Mouse (Mus musculus): Measurements from ENCODE around the gene Nhlrc3.

The Nhlrc3 gene

DNA sequence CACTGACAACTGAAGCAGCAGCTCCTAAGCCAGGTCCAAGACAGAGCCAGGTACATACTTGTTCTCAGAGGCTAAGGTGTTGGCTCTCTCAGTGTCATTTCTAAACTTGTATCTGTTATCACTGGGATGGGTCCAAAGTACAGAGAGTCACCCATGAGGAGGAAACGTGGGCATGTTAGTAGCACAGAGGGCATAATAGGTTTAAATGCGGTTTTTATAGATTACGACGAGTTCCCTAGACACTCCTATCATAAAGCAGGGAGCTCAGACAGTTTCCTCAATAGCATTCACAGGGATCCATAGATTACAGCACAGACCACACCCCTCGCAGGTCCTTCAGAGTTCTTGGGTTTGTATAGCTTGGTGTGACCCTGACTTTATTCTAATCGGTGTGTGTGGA is 9.1 kb downstream of the Nhlrc3 start:
- DNase-seq = no peak

DNA sequence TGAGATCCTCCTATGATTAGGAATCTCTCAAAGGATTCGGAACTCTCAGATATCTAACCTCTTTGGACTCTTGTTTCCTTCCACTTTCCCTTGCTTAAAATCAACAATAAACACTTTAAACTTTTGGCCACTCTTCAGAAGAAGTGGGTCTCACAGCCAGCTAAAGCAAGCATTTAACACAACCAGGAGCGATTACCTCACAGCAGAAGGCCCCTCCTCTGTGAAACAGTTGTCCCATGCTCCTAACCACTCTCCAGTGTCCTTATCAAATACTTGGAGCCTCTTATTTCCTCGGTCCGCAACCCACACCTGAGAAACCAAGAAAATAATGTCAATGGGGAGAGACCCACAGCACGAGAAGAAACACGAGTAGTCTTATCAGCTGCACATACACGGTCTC is 9.8 kb downstream of the Nhlrc3 start:
- DNase-seq = no peak

DNA sequence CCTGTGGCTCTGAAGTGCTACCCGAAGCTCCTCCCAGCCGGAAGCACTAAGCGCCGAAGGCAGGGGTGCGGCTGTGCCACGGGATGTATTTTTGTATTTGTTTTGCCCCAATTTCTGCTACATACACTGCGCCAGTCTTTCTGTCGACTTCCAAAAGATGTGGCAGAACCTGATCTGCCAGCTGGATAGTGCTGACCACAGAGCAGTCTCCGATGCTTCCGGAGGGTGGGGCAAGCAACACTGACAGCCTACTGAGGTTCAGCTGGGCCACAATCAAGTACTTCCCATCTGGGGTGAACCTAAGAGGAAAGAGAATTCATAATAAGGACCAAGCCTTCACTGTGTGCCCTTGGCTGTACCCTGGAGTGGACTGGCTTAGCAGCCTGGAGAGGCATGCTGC is 10.8 kb downstream of the Nhlrc3 start:
- DNase-seq = no peak

DNA sequence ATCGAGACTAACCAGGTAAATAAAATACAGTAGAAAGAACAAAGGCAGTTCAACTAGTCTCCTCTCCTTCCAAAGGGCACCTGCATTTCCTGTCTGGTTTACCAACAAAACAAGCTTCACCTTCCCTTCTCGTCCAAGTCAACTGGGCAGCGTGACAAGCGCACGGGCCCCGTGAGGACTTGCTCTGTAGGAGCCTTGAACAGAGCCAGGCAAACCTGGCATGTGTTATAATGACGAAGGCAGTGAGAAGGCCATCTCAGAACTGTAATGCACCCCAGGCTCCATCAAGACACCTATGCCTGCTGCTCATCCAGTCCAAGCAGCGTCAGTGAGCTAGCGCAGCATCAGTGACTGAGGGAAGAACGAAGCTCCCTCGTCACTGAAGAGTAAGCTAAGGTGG is 12.5 kb downstream of the Nhlrc3 start:
- DNase-seq = no peak

DNA sequence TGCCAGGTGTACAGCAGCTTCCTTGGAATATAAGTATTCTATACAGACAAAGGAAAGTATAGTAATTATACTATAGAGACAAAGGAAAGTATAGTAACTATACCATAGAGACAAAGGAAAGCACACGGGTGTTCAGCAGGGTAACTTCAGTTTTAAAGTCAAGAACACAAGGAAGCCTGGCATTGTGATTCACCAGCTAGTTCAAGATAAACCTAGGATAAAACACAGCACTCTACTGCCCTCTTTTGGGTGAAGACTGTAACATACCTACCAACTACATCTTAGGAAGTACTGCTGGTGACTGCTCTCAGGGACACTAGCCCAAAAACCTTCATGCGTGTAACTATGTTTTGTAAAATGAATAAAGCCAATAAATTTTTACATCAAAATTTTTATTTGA is 14.9 kb downstream of the Nhlrc3 start:
- DNase-seq = peak; percentile 84

DNA sequence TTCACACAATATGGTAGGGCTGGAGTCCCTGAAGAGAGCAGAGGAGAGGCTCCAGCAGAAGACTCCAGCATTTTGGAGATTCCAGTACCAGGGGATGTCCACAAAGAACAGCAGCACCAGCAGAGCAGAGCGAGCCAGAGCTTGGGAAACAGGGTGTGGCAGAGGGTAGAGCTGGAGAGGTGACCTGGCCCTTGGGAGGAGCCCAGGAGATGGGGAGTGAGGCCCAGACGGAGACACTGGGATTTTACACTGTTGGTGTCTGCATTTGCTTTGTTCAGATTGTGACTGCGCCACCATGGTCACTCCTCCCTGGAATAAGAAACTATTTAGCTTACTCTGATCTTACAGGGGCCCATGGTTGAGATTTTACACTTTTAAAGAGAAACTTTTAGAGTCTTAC is 16.3 kb downstream of the Nhlrc3 start:
- no peak for DNase-seq

DNA sequence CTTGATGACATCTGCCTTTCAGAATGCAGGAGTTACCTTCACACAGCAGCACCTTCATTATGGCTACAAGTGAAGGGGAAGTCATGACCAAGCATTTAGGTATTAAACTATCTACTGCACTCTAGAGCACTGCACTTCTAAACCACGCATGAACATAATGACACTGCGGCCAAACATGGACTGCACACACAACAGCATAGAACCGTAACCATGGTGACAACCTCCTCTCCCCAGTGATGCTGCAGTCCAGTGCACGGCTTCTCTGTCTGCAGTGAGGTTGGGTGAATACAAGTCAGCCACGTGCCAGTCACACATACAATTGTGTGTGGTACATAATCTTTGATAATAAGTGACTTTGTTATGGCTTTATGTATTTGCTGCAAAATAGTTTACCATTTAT is 17.6 kb downstream of the Nhlrc3 start:
- no peak for DNase-seq

DNA sequence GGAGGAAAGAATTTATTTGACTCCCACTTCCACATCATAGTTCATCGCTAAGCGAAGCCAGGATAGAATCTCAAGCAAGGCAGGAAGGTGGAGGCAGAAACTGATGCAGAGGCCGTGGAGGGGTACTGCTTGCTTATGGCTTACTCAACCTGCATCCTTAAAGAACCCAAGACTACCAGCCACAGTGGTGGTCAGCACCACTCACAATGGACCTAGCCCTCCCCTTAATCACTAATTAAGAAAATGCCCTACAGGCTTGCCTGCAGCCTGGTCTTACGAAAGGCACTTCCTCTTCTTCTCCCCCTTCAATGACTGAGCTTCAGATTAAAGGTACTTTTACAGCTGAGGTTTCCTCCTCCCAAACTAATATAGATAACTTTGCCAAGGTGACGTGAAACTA is 26.6 kb downstream of the Nhlrc3 start:
- DNase-seq = no peak

DNA sequence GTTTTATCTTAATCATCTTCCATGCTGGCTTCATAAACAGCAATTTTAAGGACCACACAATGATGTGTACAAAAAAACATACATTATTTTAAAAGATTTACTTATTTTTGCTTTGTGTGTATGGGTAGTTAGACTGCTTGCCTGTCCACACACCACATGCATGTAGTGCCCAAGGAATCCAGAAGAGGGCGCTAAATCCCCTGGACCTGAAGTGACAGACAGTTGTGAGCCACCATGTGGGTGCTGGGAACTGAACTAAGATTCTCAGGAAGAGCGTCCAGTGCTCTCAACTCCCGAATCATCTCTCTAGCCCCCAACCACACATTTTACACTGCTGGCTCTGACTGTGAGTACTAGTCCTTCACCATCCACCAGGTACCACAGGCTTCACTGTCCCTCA is 28.5 kb downstream of the Nhlrc3 start:
- no peak for DNase-seq

DNA sequence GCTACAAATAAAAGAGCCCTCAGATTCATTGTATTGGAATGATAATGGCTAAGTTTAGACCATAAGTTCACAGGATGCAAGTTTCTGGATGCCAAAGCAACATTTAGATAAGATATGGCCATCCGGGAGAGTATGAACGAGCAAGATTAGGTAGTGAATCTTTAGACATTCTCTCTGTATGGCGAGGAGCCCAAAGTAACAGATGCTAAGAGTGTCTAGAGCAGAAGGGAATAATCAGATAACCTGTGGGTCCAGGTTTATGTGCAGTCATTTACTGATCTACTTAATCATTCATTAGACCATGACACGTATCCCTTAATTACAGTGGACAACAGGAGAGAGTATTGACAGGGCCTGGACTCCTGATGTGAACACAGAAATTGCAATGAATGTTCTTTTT is 39.6 kb downstream of the Nhlrc3 start:
- DNase-seq = no peak

DNA sequence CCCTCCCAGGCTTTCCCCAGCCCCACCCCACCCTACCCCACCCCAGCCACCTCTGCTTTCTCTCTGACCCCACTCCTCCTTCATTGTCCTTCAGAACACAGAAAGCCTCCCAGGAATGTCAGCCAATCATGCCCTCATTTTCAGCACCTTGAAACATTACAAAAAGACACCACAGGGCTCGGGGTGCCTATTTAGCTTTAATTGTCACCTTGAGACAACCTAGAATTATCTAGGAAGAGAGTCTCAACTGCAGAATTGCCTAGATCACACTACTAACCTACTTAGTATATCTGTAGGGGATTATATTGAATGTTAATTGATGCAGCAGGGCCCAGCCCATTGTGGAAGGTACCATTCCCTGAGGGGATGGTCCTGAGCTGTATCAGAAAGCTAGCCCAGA is 40.4 kb downstream of the Nhlrc3 start:
- no peak for DNase-seq

DNA sequence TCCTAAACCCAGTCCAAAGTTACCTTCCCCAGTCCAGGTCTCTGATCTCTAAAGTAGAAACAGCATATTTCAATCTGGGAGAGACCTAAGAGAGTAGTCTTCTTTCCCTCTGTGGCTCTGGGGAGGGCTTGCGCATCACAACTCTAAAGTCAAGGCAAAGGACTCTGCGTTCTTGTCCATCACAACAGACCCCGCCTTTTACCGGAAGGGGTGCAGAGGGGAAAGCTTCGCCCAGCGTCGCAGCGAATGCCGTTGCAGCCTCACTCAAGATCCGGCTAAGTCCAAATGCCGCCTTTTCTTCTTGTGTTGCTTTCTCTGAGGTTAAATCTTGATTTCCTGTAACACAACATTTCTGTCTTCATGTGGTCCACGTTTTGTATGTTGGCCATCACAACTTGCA is 41.5 kb downstream of the Nhlrc3 start:
- no peak for DNase-seq

DNA sequence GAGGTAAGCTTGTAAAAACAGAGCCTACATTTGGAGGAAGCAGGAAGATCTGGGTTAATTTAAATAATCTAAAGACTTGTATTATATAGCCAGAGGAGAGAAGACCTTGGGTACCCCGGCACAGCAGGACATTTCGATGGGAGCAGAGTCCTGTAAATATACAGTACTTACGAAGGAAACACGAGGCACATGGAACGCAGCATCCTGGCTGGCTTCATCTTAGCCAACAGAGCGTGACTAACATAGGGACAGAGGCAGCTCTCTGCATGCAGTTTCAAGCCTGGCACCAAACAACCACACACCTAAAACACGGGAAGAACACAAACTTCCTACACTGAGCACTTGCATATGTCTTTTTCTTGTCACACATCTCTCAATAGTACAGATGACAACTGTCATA is 45.4 kb downstream of the Nhlrc3 start:
- no peak for DNase-seq

DNA sequence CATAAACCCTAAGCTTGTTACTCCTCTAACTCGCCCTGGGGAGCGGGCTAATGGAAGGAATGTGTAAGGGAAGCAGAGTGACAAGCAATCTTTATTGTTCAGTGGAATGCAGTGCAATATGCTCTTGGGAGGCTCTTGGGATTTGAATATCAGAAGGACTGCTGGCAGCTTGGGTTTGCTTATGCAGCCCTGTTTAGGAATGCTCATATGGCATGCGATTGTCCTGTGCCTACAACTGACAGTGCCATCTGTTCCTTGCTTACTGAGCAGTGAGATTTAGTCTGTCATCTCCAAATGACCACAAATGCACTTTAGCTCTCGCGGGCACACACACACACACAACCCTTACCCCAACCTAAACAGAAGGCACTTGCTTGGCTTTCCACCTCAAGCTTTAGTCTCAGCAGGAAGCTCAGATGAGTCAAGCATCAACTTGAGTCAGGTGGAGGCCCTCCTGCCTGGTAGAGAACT is 47.1 kb downstream of the Nhlrc3 start:
- no peak for DNase-seq

DNA sequence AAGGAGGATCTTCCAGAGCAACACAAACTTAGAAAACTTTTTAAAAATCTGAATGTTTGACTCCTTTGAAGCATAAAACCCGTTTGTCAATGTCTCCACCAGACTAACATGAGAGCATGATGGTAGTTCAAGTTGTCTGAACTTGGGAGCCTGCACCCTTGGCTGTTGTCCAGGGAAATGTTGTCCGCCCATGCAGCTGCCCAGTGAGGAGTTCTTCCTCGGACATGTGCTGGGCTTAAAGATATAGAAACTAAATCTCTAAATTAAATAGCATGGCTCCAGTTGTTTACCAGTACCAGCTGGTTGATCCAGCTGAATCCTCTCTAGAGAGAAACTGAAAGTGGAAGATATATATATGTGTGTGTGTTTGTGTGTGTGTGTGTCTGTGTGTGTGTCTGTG is 49.2 kb downstream of the Nhlrc3 start:
- DNase-seq = peak; percentile 37

DNA sequence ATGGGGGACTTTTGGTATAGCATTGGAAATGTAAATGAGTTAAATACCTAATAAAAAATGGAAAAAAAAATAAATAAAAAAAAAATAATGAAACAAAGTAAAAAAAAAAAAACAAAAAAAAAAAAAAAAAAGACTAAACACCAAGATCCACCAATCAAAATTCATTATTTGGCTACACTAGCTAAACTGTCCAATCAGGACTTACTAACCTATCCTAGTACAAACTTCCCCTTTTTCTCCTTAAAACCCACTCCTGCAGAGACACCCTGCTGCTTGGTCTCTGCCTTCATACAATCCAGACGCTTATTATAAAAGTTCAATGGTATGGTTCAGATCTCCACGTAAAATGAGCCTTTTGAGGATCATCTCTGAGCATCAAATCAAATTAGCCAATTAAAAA is 49.7 kb downstream of the Nhlrc3 start:
- DNase-seq = no peak

DNA sequence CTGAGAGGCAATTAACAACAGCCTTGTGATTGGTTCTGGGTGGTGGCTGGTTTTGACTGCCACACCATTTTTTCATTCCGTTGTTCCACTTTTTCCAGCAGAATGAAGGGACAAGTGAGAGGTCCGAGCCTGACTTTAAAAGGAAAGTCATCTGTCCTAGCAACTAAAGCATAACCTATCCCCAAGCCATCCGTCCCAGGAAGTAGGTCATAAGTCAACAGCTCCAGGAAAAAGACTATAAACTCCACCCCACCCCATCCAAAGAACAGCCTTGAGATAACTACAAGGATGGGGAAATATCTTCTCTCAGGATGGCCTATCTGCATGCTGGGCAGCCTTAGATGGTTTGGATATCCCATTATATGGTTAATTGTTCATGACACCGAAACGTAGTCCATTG is 50.9 kb downstream of the Nhlrc3 start:
- no peak for DNase-seq

DNA sequence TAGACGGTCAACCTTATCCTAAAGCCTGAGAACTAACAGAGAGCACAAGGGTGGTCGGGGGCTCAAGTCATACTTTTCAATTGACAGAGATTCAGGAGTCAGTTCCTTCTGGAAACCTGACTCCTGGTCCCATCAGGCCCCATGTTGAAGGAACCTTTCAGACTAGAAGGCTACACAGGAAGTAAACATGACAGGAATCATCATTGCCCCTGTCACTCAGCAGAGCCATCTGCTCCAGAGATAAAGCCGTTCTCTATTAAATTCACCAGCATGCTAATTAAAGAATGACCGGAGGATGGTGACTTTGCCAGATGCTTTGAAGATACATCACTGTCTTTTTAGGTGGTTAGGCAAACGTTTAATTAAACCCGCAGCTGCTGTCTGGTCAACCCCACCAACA is 53.1 kb downstream of the Nhlrc3 start:
- no peak for DNase-seq

DNA sequence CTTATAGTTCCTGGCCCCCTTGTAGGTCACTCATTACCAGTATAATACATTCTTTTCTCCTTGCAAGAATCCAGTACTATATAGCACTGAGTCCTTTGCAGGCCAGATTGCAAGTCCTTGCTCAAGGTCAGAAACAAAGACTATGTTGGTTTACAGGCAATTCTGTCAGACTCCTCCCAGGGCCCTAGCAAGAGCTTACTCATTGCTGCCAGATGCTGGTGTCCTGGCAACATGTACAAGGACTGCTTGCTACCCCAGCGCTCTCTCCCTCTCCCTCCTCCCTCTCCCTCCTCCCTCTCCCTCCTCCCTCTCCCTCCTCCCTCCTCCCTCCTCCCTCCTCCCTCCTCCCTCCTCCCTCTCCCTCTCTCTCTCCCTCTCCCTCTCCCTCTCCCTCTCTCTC is 56.0 kb downstream of the Nhlrc3 start:
- no peak for DNase-seq
